Comparison of ENCODE assay signal across 8 mouse cellular contexts in the genomic region with DNA sequence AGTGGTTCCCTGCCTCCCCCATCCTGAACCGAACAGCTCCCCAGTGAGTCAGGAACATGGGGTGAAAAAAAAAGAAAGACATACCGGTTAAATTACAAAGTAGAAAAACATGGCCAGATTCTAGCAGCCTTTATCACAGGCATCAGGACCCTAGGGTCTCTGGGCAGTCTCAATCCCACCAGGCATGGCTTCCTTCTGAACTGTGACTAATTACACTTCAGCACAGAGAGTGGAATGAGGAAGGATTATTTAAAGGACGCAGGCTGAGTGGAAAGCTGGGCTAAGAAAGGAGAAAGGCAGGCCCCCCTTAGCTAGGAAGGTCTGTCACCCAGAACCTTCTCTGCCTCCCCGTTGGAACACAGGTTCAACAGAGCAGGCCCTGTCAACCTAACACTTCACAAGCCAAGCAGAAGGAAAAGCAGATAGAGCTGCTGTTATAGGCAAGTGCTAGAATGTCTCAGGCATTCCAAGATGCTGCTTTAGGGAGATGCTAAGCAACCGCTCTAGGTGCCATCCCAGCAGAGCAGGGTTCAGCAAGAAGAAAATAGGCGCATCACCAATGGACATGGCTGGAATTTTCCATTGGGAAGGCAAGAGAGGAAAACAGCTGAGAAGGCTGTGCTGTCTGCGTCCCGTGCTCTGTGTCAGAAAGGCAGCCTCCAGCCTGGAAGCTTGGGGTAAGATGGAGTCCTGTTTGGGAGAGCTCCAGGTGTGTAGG. TPM values are rescaled to one million over a fixed set of nuclear protein-coding genes. Genes with fewer than 3 reads are reported as not detected.
A peak's percentile ranks its signal among the peaks of the same experiment; 100 is the strongest.
DNase-seq lines count a peak whose midpoint lies in the region; ATAC-seq and TF ChIP-seq lines count a peak whose summit lies in the region.

No protein-coding gene starts in this region.

- H3K4me2 ChIP-seq in heart, embryonic 13.5 days, result 0 out of 2 replicates have a peak overlapping the region, but pooled peaks have one; percentile 52
- no peak overlapping the region for H3K4me2 ChIP-seq in heart, postnatal 0 days (ENCODE audit: low read depth, low read length)
- peak overlapping the region; percentile 61 for H3K4me2 ChIP-seq in midbrain, embryonic 12.5 days (replicated peaks)

- peak overlapping the region; percentile 89 for H3K27ac ChIP-seq in heart, embryonic 13.5 days (replicated peaks)
- H3K27ac ChIP-seq in cerebellum, adult 2 months (ENCODE audit: insufficient read depth, low read length), result peak overlapping the region; percentile 99
- peak overlapping the region; percentile 84 for H3K27ac ChIP-seq in heart, postnatal 0 days (ENCODE audit: low read depth)
- peak overlapping the region; percentile 94 for H3K27ac ChIP-seq in midbrain, embryonic 12.5 days (replicated peaks)

- peak overlapping the region; percentile 73 for H3K9ac ChIP-seq in heart, embryonic 13.5 days
- 0 out of 2 replicates have a peak overlapping the region, but pooled peaks have one; percentile 5 for H3K9ac ChIP-seq in heart, postnatal 0 days (replicated peaks; ENCODE audit: low read depth, low read length)
- H3K9ac ChIP-seq in midbrain, embryonic 12.5 days (replicated peaks), result peak overlapping the region; percentile 24

- no peak for TF ChIP-seq EP300 in heart, postnatal 0 days (IDR thresholded peaks at IDR 0.05; ENCODE audit: low read depth)

- peak; percentile 48; the same call in 1 of the 2 replicates for TF ChIP-seq POLR2A in cerebellum, adult 2 months (IDR thresholded peaks at IDR 0.05; ENCODE audit: borderline replicate concordance, insufficient read depth, low read length)

- no peak for DNase-seq in heart, adult 18-20 months
- peak; percentile 76 to 78 for DNase-seq in cerebellum, adult 2 months
- peak; percentile 5 for DNase-seq in heart, postnatal 0 days (ENCODE audit: low spot score)
- no peak for DNase-seq in layer of hippocampus, postnatal 10 days (ENCODE audit: low spot score in 2 of 2)
- DNase-seq in ovary, adult 18-20 months (ENCODE audit: low spot score), result no peak
- no peak for DNase-seq in right cerebral cortex, postnatal 14 days

- H3K9me3 ChIP-seq in heart, embryonic 13.5 days, result no peaks in the 10 kb centered on the region
- H3K9me3 ChIP-seq in heart, postnatal 0 days (replicated peaks; ENCODE audit: control insufficient read depth, low read length), result no peaks in the 10 kb centered on the region
- H3K9me3 ChIP-seq in midbrain, embryonic 12.5 days, result no peaks in the 10 kb centered on the region

- H3K27me3 ChIP-seq in heart, embryonic 13.5 days (replicated peaks), result no peaks in the 10 kb centered on the region
- H3K27me3 ChIP-seq in cerebellum, adult 2 months (ENCODE audit: control insufficient read depth, insufficient read depth, low read length), result no peaks in the 10 kb centered on the region
- no peaks in the 10 kb centered on the region for H3K27me3 ChIP-seq in heart, postnatal 0 days (ENCODE audit: control insufficient read depth, insufficient read depth, low read length)
- H3K27me3 ChIP-seq in midbrain, embryonic 12.5 days, result no peaks in the 10 kb centered on the region

- TF ChIP-seq CTCF in cerebellum, adult 2 months (IDR thresholded peaks at IDR 0.05; ENCODE audit: borderline replicate concordance, insufficient read depth, low read depth, low read length), result no peak
- no peak for TF ChIP-seq CTCF in heart, postnatal 0 days (IDR thresholded peaks at IDR 0.05; ENCODE audit: low read depth)

- peaks cover 51% of the 10 kb centered on the region for H3K36me3 ChIP-seq in heart, embryonic 13.5 days
- H3K36me3 ChIP-seq in heart, postnatal 0 days (replicated peaks; ENCODE audit: control insufficient read depth, insufficient read depth, low read length), result peaks cover 20% of the 10 kb centered on the region; the same call in 1 of the 2 replicates
- peaks cover 21% of the 10 kb centered on the region for H3K36me3 ChIP-seq in midbrain, embryonic 12.5 days

- H3K4me3 ChIP-seq in heart, embryonic 13.5 days, result no peak overlapping the region
- H3K4me3 ChIP-seq in cerebellum, adult 2 months (replicated peaks; ENCODE audit: insufficient read depth, low read depth, low read length), result peak overlapping the region; percentile 54
- no peak overlapping the region for H3K4me3 ChIP-seq in heart, postnatal 0 days (ENCODE audit: low read depth, low read length)
- H3K4me3 ChIP-seq in midbrain, embryonic 12.5 days, result no peak overlapping the region

- peaks cover 87% of the 10 kb centered on the region for H3K4me1 ChIP-seq in heart, embryonic 13.5 days
- H3K4me1 ChIP-seq in cerebellum, adult 2 months (ENCODE audit: control insufficient read depth, insufficient read depth, low read length), result peaks cover 51% of the 10 kb centered on the region
- peaks cover 75% of the 10 kb centered on the region for H3K4me1 ChIP-seq in heart, postnatal 0 days (ENCODE audit: control insufficient read depth, insufficient read depth)
- H3K4me1 ChIP-seq in midbrain, embryonic 12.5 days, result peaks cover 81% of the 10 kb centered on the region

- 34% methylated on average over 8 of the region's 8 CpGs for WGBS in heart, embryonic 13.5 days
- WGBS in cerebellum, adult 2 months, result 10% methylated on average over 8 of the region's 8 CpGs
- 39% methylated on average over 8 of the region's 8 CpGs for WGBS in heart, postnatal 0 days
- 33% methylated on average over 8 of the region's 8 CpGs for WGBS in midbrain, embryonic 12.5 days

- ATAC-seq in heart, embryonic 13.5 days (ENCODE audit: extremely low read depth, insufficient number of reproducible peaks, low FRiP score, low TSS enrichment), result no peak
- ATAC-seq in heart, postnatal 0 days (ENCODE audit: insufficient read depth, low read depth), result no peak
- no peak for ATAC-seq in midbrain, embryonic 12.5 days (ENCODE audit: low FRiP score, low read depth)

RNA-seq across cellular contexts. Expression of gene Zmynd8, which starts 22.5 kb away (rescaled TPM):
- 41.5 and 42.4 TPM in 2 replicates for polyA plus RNA-seq in heart, embryonic 13.5 days (2015; fragmentation: Nextera tagmentation; extraction: Ambion mirVana)
- 10 to 100 TPM; 41.2 to 44.8 TPM for total RNA-seq in heart, adult 18-20 months (2021)
- 85.5 and 86.6 TPM in 2 replicates for polyA plus RNA-seq in cerebellum, adult 2 months (2012; rRNA removed)
- 19.2 and 48.1 TPM in 2 replicates for total RNA-seq in heart, postnatal 0 days (2014; rRNA removed; ENCODE audit: low replicate concordance)
- polyA plus RNA-seq in heart, postnatal 0 days (2015; fragmentation: Nextera tagmentation; extraction: Ambion mirVana), result 35.3 and 35.4 TPM in 2 replicates
- 70.6 and 71.2 TPM in 2 replicates for polyA plus RNA-seq in midbrain, embryonic 12.5 days (2016; fragmentation: Nextera tagmentation; extraction: Ambion mirVana)
- 100 to 1,000 TPM; 112 to 116 TPM for total RNA-seq in layer of hippocampus, postnatal 10 days (2021)

Comparison
In these comparisons a context has a peak if more than half of its experiments do, and no peak if none do; other contexts are left out.
1. DNase-seq: peak in cerebellum, adult 2 months (2 of 2) and heart, postnatal 0 days (single experiment); none in heart, adult 18-20 months (0 of 2), layer of hippocampus, postnatal 10 days (0 of 2), ovary, adult 18-20 months (single experiment) and right cerebral cortex, postnatal 14 days (single experiment).
2. H3K9ac ChIP-seq: peak in every context shown above with its lines; median percentile 73 in heart, embryonic 13.5 days; 24 in midbrain, embryonic 12.5 days; 5 in heart, postnatal 0 days.
3. Peak in every context shown above with its lines, with median percentiles within 50 percentile points of each other: H3K27ac ChIP-seq.